Mouse (Mus musculus): ENCODE results near the gene Map3k7.

Map3k7 gene

GRCm38 (mm10) chr4:31981863-31982262 lies 18.0 kb downstream of the Map3k7 start:
- in situ Hi-C loops (cut with MboI, MseI), result no loop called here

- in situ Hi-C loops (cut with MboI, MseI), result no loop called here
These were observed 29.5 kb downstream of the Map3k7 start for GRCm38 (mm10) chr4:31993386-31993785.

- in situ Hi-C loops (cut with MboI, MseI), result no loop called here
These were observed 30.0 kb downstream of the Map3k7 start for GRCm38 (mm10) chr4:31993865-31994264.

GRCm38 (mm10) chr4:32001498-32001897 lies 37.6 kb downstream of the Map3k7 start:
- in situ Hi-C loops (cut with MboI, MseI), result no loop called here

GRCm38 (mm10) chr4:32004773-32005591 lies 41.1 kb downstream of the Map3k7 start:
- in situ Hi-C loops (cut with MboI, MseI), result no loop called here

- in situ Hi-C loops (cut with MboI, MseI), result no loop called here
These were observed 43.3 kb downstream of the Map3k7 start for GRCm38 (mm10) chr4:32007174-32007573.

GRCm38 (mm10) chr4:32008095-32008494 lies 44.2 kb downstream of the Map3k7 start:
- in situ Hi-C loops (cut with MboI, MseI), result no loop called here

- in situ Hi-C loops (cut with MboI, MseI), result no loop called here
These were observed 46.9 kb downstream of the Map3k7 start for GRCm38 (mm10) chr4:32010808-32011207.

GRCm38 (mm10) chr4:32011218-32011973 lies 47.5 kb downstream of the Map3k7 start:
- in situ Hi-C loops (cut with MboI, MseI), result no loop called here

- in situ Hi-C loops (cut with MboI, MseI), result loop anchor here (10.0 kb wide), 1 partner anchor 1304 kb away; no protein-coding TSS in a partner anchor
These were observed 57.2 kb downstream of the Map3k7 start for GRCm38 (mm10) chr4:32021131-32021530.

- in situ Hi-C loops (cut with MboI, MseI), result loop anchor here (10.0 kb wide), 1 partner anchor 1302 kb away; no protein-coding TSS in a partner anchor
These were observed 58.4 kb downstream of the Map3k7 start for GRCm38 (mm10) chr4:32022321-32022720.

- in situ Hi-C loops (cut with MboI, MseI), result loop anchor here (10.0 kb wide), 1 partner anchor 1301 kb away; no protein-coding TSS in a partner anchor
These were observed 60.3 kb downstream of the Map3k7 start for GRCm38 (mm10) chr4:32024170-32024569.

- in situ Hi-C loops (cut with MboI, MseI), result loop anchor here (10.0 kb wide), 1 partner anchor 1300 kb away; no protein-coding TSS in a partner anchor
These were observed 61.2 kb downstream of the Map3k7 start for GRCm38 (mm10) chr4:32025105-32025504.

GRCm38 (mm10) chr4:32027094-32027493 lies 63.2 kb downstream of the Map3k7 start:
- in situ Hi-C loops (cut with MboI, MseI), result loop anchor here (10.0 kb wide), 1 partner anchor 1298 kb away; no protein-coding TSS in a partner anchor

GRCm38 (mm10) chr4:32037267-32037666 lies 73.4 kb downstream of the Map3k7 start:
- in situ Hi-C loops (cut with MboI, MseI), result no loop called here

GRCm38 (mm10) chr4:32041741-32042452 lies 78.0 kb downstream of the Map3k7 start:
- in situ Hi-C loops (cut with MboI, MseI), result no loop called here

- in situ Hi-C loops (cut with MboI, MseI), result no loop called here
These were observed 81.3 kb downstream of the Map3k7 start for GRCm38 (mm10) chr4:32045234-32045633.

- in situ Hi-C loops (cut with MboI, MseI), result loop anchor here (5.0 to 10.0 kb wide), 4 partner anchors 102 to 525 kb away; no protein-coding TSS in a partner anchor
These were observed 85.9 kb downstream of the Map3k7 start for GRCm38 (mm10) chr4:32049824-32050223.

- in situ Hi-C loops (cut with MboI, MseI), result loop anchor here (5.0 to 10.0 kb wide), 4 partner anchors 99 to 522 kb away; no protein-coding TSS in a partner anchor
These were observed 89.3 kb downstream of the Map3k7 start for GRCm38 (mm10) chr4:32053171-32053570.

GRCm38 (mm10) chr4:32055151-32056052 lies 91.5 kb downstream of the Map3k7 start:
- in situ Hi-C loops (cut with MboI, MseI), result loop anchor here (5.0 to 10.0 kb wide), 4 partner anchors 177 to 519 kb away; no protein-coding TSS in a partner anchor

Measured in regulatory T cell (primary cell).